Mouse (Mus musculus) spleen, postnatal 4 days (tissue): ENCODE data around the gene Baz1a.
"Not testable (repeated sequence)": the region's sequence is repeated elsewhere in the genome, so short reads cannot be mapped to it uniquely, and the experiment has no call there.

Experiments
- DNase-seq, 2 experiments: peaks; one replicate each; pipeline ENCODE4 v3.0.0; 2022; ENCODE audit warnings: low spot score in 2 of 2

Gene Baz1a

DNA sequence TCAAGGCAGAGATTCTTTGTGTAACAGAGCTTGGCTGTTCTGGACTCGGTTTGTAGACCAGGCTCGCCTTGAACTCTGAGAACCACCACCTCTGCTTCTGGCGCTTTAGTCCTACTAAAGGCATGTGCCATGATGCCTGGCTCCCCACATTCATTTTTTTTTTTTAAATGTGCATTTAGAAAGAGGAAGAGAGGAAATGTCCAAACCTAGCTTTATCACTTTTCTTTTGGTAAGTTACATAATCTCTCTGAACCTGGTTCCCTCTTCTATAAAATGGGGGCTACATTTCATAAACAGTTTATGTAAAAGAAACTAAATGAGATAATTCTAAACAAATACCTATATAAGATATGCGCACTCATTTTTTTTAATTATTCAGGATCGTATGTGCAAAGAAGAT lies 33.2 kb downstream of the Baz1a start:
- DNase-seq, result no peak

DNA sequence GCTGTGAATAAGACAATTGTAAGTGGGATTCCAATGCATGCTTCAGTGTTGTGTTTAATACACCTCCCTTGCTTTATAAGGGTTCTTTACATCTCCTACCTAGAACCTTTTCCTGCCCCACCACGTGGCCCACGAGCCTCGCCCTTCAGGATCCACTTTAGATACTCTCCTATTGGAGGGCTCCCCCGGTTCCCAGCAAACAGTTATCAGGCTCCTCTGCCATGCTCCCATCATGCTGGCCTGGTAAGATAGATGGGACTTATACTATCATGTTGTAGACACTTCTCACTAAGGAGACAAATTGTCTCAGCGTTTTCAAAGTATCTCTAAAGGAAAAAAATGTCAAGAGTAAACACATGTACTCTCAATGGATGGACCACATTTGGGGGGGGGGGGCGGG lies 33.6 kb downstream of the Baz1a start:
- no peak for DNase-seq

DNA sequence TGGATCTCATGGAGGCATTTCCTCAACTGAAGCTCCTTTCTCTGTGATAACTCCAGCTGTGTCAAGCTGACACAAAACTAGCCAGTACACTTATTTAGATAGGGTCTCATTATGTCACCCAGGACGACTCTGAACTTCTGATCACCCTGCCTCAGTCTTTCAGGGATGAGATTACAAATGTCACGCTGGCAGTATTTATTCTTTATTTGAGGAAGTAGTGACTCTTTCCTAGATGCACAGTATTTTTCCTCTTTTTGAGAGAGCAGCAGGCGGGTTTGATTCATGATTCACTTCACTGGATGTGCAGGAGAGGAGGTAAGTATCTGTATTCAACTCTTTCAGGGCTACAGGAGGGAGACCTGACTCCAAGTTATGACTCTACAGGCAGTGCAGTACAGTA lies 45.1 kb downstream of the Baz1a start:
- DNase-seq, result no peak

- no peak for DNase-seq
Observed at GRCm38 (mm10) chr12:54965532-54966160, 48.5 kb downstream of the Baz1a start.

- DNase-seq, result no peak
Observed at GRCm38 (mm10) chr12:54959569-54959968, 54.6 kb downstream of the Baz1a start.

DNA sequence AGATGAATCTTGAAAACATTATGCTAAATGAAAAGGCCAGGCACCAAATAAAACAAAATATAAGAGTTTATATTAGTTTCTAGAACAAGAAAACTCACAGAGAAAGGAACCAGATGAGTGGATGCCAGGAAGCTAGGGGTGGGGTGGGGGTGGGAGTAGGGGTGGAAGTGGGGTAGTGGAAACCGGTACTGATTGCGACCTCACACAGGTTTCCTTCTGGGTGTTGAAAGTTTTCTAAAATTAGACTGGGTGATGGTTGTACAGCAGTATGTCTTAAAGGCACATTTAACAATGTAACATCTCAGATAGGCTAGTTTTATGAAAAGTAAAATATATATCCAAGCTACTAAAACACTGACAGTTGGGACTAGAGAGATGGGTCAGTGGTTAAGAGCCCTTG lies 57.2 kb downstream of the Baz1a start:
- DNase-seq, result no peak

- DNase-seq, result no peak
Observed at GRCm38 (mm10) chr12:54956457-54956856, 57.7 kb downstream of the Baz1a start.

GRCm38 (mm10) chr12:54946116-54946515 lies 68.0 kb downstream of the Baz1a start:
- no peak for DNase-seq

- not testable (repeated sequence) for DNase-seq
Observed at GRCm38 (mm10) chr12:54942586-54943157, 71.5 kb downstream of the Baz1a start.

DNA sequence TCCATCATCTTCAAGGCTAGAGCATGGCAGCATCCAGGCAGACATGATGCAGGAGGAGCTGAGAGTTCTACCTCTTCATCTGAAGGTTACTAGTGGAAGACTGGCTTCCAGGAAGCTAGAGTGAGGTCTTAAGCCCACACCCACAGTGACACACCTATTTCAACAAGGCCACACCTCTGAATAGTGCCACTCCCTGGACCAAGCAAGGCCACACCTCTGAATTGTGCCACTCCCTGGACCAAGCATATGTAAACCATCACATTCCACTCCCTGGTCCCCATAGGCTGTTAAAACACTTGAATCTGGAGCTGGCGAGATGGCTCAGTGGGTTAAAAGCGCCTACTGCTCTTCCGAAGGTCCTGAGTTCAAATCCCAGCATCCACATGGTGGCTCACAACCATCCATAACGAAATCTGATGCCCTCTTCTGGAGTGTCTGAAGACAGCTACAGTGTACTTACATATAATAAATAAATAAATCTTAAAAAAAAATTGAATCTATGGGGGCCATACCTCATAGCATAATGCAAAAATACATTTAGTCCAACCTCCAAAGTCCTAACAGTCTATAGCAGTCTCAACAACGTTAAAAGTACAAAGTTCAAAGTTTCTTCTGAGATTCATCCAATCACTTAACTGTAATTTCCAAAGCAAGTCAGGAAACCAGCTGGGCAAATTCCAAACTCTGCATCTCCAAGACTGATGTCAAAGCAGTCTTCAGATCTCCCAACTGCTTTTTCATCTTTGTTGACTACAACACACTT lies 76.4 kb downstream of the Baz1a start:
- DNase-seq, result not testable (repeated sequence)

DNA sequence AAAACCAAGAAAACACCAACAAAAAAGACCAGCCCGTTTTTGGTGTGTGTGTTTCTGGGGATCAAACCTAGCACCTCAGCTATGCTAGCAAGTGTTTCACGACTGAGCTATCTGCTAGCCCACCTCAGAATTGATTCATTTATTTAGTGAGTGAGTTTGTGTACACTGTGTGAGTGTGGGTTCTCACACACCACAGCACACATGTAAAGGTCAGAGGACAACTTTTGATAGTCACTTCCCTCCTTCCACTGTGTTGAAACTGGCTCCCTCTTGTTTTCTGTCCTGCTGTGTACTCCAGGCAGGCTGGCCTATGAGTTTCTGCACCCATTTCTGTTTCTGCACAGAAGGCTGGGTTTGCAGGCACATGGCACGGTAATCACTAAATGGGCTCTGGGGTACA lies 103.8 kb downstream of the Baz1a start:
- DNase-seq, result no peak

DNA sequence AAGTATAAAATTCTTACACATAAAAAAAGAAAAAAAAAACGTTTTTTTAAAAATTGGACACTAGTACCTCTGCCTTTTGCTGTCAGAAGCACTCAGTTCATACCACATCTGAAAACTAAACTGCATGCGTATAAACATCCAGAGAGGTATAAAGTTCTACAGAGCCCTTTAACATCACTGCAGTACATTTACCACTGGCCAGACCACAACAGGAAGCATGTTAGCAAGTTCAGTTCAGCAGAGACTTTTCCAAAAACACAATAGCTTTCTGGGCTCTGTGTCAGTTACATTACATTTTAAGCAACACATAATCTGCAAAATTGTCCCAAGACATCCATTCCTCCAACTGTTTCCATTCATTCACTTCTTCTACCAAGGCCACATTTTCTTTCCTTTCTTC lies 121.6 kb downstream of the Baz1a start:
- DNase-seq, result not testable (repeated sequence)

DNA sequence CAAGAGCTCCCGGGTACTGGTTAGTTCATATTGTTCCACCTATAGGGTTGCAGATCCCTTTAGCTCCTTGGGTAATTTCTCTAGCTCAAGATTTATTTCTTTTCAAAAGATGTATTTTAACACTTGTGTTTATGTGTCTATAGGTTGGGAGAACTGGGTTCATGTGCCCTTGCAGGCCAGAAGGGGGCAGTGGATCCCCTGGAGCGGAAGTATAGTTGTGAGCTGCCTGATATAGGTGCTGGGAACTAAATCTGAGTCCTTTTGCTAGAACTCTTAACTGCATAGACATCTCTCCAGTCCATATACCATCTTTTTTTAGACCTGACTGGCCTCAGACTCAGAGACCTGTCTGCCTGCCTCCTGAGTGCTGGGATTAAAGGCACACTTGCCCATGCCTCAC lies 123.7 kb downstream of the Baz1a start:
- DNase-seq, result no peak

GRCm38 (mm10) chr12:54887580-54888127 lies 126.5 kb downstream of the Baz1a start:
- no peak for DNase-seq

DNA sequence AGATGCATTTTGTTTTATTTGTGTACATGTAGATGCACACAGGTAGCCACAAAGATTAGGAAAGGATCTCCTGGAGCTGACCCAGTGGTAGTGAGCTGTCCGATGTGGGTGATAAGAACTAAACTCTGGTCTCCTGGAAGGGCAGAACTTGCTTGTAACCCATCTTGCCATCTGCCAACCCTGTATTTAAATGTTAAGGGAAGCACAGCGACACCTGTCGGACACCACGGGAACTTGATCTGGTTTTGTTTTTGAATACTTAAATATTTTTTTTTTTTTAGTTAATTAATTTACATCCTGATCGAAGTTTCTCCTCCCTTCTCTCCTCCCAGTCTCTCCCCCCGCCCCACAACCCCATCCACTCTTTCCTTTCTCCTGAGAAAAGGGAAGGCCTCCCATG lies 134.5 kb downstream of the Baz1a start:
- peak; percentile 61 to 84 for DNase-seq

DNA sequence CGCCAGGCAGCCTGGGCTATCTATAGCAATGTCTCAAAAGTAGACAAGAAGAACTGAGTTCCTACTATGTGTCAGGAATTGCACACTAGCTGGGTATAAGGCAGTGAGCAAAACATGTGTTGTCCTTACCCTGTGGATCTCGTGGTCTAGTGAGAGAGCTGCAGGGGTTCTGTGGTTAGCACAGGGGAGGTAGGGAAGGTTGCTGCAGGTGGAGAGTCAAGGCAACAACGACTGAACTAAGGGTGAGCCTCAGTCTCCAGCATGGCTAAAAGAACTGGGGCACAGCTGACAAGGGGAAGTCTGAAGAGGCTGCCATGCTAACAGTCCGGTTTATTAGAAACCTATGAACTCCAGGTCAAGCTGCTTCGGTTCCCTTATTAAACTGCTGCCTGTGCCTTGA lies 134.9 kb downstream of the Baz1a start:
- DNase-seq, result no peak

DNA sequence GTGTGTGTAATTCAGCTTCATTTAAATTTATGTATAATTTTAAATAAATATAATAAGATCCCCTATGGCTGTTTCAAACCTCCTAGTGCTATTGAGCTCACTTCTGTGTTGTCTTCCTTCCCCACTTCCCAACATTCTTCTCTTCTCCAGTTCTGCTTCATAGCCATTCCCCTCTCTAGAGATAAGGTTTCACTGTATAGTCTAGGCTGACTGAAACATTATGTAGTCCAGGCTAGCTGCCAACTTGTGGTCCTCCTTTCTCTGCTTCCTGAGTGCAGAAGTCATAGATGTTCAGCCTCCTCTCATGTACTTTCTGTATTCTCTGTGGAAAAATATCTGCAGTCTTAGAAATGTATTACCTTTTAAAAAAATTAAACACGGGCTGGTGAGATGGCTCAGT lies 136.3 kb downstream of the Baz1a start:
- DNase-seq, result no peak

GRCm38 (mm10) chr12:54876879-54877278 lies 137.3 kb downstream of the Baz1a start:
- DNase-seq, result no peak

DNA sequence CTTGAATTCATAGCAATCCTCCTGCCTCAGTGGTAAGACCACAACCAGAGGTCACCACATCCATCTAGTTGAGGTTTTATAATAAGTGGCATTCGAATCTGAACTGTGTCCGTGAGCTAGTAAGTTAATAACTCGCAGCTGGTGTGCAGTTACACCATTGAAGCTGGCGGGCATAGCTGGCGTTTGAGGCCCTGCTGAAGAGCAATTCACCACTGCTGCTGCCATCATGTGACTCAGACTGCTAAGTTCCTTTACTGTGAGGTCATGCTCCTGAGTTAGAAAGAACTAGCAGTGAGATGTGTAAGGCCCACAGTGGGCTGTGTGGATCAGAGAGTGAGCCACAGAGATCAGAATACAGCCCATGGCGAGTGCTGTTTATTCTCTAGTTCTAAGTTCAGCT lies 139.4 kb downstream of the Baz1a start:
- no peak for DNase-seq

DNA sequence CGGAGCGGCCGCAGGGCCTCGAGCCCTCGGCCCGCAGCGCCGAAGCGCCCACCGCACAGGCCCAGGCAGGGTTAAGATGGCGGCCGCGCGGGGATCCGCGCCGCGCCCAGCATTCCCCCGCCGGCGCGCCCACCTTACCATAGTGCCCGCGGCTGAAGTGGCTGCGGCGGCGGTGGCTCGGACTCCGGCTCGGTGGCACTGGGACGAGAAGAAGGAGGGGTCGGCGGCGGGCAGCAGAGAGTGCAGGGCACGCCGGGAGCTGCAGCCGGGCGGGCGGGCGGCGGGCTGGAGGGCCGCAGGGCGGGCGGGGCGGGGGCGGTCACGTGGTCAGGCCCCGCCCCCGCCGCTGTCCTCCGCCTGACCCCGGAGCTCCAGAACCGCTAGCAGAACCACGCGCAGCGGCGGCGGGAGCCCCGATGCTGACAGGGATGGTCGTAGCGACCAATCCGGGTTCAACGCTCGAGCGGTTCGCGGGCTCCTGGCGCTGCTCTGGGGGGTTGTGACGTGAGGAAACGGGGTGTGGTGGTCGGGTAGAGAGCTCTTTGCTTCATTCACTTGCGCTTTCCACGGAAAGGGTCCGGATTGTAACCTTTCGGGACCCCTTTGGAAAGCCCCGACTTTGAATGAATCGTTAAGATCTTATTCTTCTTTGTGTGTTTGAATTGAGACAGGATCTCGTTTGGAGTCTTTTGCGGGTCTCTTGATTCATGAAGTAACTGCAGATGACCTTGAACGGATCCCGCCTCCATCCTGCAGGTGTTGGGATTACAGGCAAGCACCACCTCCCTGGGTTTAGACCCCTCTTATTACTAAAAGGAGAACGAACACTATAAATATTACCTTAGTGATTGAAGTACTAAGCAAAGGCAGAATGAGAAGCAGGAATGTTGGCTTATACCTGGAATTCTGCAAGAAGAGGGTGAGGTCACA lies 151.3 kb downstream of the Baz1a start, which contains the start of gene Cfl2:
Cfl2 (minus strand) TSS at position 272 of the 930 bp plus-strand sequence.
- DNase-seq, result peak; percentile 79 to 89

DNA sequence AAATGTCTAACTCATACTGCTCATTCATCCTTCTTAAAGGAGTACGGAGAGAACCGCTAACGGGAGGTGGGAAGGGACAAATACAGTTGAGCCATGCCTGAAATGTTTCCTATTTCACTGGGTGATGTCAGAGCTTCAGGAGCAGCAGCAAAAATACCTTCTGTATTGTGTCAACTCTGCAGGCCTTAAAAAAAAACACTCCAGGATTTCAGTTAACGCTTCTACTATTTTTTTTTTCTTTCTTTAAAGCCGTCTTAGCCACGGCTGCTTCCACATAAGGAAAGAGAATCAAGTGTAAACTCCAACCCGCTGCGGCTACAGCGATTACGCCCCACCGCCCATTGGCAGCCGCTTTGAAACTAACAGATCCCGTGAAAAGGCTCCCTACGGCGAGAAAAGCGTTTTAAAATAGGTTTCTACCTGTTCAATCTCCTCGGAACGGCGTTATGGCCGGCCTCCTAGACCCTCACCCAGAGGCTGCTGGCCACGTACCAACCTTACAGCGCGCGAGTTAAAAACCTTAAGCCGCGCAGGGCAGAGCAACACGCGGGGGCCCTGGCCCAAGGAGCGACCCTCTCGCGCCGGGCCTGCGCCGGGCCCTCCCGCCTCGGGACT lies 152.1 kb downstream of the Baz1a start:
- DNase-seq, result no peak
